Mouse (Mus musculus): ENCODE results near the gene Dph7.
A peak's percentile ranks its signal among the peaks of the same experiment; 100 is the strongest.
"Not testable (repeated sequence)": the region's sequence is repeated elsewhere in the genome, so short reads cannot be mapped to it uniquely, and the experiment has no call there.

Gene Dph7

DNA sequence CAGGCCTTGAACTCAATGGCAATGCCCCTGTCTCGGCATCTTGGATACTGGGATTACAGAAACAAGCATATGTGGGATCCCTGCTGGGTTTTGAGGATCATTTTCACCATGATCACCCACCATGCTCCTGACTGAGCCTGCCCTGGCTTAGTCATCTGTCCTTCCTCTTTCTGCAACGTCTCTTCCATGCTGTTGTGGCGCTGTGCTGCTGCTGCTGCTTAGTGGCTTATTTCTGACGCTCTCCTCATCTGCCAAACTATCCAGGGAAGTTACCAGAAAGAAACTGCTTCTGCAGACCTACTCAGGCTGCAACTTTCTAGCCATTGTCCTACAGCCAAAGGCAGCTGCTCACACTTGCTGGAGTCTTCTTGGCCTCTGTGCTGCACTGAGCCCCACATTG is 8.2 kb downstream of the Dph7 start:
- no peak for DNase-seq (ENCODE audit: low spot score)

DNA sequence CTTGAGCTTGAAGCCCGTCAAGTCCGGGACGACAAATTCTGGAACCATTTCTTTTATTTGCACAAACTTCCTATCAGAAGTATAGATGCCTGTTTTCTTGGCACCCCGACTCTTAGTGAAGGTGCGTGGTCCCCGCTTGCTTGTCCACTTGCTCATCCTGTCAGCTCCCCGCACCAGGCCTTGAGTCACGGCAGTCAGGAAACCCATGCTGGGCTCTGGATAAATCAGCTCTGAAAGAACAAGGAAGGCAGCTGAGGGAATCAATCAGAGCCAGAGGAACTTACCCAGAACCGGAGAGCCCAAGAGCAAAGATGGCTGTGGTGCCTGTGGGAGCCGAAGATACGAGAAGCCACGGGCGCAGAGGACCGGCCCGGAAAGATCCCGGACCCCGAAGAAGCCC is 12.3 kb downstream of the Dph7 start:
- DNase-seq (ENCODE audit: low spot score), result not testable (repeated sequence)

DNA sequence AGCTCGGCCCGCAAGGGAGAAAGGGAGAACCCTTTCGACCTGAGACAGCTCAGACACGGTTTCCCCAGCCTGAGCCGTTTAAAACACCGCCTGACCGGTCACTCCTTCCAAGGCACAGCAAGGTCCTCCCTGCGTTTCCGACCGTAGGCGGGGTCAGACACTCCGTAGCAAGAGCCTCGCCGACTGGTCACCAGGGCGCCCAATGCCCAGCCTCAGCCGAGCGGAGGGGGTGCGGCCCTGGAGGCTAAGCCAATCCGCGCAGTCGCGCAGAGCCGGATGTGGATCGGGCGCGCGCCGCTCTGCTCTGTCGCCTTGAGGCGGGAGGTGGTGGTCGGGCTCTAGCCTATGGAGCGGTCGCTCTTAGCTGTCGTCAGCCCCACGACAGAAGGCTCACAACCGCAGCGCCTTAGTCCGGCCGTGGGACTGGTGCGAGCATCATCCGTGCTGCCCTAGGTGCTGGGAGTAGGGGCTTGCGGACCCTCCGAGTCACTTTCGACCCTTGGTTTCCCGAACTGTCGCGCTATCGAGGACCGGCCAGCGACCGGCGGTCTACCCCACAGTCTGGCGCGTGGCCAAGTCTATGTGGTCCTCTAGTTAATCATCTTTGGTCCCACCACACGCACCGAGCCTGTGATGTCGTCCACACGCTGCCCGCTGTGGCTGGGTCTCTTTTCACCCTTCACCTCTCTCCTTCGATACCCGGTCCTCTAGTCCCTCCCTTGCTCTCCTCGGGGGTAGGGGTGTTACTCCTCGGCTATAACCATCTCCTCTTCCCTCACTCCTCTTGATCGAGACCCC is 12.9 kb downstream of the Dph7 start, which contains the start of gene Mrpl41:
Mrpl41 (minus strand) TSS at position 193 of the 798 bp plus-strand sequence.
- DNase-seq (ENCODE audit: low spot score), result peak; percentile 97

DNA sequence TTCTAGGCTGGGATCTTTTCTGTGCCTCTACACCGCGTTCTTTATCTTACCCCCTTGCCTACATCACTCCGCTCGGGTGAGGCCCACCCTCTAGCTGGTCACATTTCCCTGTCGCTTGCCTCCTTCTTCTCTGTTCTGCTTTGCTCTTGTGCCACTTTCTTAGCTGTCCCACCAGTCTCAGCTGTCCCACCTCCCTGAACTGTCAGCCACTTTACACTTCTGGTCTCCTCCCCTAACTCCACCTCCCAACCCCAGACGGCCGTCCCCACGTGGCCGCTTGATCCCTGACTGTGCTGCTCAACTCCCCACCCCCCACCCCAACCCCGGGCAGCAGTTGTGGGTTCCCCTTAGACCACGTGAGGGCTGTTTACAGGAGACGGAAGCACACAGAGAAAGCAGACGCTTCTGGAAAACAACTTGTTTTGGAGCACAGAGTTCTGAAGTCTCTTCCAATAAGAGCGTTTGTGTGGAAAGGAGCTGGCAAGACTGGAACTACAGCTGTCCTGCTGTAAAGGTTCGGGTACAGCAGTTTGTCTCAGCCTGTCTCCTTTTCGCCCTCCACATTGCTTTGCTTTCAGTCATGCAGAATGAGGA is 13.6 kb downstream of the Dph7 start, which contains the start of gene Pnpla7:
Pnpla7 (plus strand) TSS at position 330 of the 594 bp plus-strand sequence.
- peak; percentile 89 for DNase-seq (ENCODE audit: low spot score)

DNA sequence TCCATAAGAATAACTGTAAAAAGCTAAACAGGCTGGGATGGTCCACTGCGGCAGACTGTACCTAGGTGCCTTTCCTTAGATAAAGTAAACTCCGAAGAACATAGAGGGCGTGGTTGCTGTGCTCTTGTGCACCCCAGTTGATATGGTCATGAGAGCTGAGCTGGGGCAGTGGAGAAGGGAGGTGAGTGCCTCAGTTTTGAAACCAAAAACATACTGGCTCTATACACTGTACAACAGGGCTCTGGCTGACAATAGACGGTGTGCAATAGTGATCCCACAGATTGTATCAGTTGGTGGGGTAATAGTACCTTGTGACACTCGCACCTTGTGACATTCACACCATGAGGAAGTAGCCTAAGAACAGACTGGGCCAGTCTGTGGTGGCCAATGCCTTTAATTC is 14.8 kb downstream of the Dph7 start:
- DNase-seq (ENCODE audit: low spot score), result no peak

DNA sequence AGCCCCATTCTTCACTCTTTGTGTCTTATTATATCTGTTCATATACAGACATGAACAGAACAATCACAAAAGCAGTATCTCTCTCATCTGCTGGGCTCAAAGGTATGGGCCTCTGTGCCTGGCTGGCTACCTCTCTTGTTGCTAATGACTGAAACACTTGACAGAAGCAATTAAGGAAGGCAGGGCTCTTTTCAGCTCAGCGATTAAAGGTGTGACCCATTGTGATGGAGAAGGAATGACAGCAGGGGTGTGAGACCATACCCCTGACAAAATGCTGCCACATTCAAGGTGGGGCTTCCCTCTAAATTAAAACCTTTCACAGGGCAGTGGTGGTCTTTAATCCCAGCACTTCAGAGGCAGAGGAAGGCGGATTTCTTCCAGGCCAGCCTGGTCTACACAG is 25.6 kb downstream of the Dph7 start:
- no peak for DNase-seq (ENCODE audit: low spot score)

DNA sequence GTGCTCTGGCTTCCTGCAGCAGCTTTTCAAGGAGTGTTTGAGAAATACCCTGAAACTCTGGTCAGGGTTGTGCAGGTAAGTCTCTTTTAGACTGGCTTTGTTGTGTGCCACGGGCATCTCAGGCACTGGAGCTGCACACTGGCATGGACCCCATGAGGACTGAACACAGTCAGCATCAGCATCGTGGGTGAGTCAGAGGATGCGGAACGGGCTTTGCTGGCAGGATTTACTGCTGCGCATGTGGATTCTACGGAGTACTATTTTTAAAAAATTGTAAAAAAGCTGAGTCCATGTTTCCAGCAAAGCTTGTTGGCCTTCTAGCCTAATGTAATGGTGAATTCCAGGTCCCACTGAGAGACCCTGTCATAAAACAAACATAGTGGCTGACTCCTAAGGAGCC is 33.1 kb downstream of the Dph7 start:
- DNase-seq (ENCODE audit: low spot score), result no peak

DNA sequence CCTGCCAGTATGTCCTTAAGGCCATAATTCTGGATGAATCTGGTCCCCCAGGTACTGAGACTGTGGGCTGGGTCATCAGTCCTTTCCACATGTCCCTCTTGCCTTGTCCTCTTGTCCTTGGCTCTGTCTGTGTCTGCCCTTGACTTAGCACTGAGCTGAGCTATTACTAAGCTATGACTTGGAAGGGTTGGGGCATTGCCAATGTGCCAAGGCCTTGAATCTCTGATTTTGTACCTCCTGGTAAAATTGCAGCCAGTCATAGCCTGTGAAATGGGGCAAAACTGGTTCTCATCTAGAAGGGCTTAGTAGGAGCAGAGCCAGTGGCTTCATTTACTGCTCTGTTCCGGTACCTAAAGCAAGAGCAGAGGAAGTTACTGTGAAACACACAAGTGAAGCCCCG is 34.3 kb downstream of the Dph7 start:
- no peak for DNase-seq (ENCODE audit: low spot score)

DNA sequence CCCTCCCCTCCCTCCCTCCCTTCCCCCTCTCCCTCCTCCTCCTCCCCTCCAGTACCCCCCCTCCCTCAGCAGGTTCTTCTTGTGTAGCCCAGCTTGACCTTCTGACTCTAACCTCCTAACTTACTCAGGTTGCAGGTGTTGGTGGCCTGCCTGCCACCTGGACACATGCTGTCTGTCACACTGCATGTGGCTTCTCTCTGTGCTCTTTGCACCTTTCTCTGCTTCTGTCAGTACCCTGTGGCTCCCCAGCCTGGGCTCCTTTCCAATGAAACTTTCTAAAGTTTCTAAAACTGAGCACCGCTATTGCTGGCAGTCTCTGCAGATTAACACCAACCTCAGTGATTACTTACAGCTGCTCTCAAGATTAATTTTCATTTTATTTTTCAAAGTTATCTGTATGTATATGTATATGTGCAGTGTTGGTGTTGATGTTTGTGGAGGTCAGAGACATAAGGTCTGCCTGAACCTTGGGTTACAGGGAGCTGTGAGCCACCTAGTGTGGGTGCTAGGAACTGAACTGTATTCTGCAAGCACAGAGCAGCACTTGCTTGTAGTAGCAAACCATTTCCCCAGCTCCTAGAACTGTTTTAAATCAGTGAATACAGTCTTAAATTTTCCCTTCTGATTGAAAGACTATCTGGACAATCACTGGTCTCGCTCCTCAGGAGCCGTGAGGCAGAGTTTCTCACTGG is 38.5 kb downstream of the Dph7 start:
- DNase-seq (ENCODE audit: low spot score), result peak; percentile 36

DNA sequence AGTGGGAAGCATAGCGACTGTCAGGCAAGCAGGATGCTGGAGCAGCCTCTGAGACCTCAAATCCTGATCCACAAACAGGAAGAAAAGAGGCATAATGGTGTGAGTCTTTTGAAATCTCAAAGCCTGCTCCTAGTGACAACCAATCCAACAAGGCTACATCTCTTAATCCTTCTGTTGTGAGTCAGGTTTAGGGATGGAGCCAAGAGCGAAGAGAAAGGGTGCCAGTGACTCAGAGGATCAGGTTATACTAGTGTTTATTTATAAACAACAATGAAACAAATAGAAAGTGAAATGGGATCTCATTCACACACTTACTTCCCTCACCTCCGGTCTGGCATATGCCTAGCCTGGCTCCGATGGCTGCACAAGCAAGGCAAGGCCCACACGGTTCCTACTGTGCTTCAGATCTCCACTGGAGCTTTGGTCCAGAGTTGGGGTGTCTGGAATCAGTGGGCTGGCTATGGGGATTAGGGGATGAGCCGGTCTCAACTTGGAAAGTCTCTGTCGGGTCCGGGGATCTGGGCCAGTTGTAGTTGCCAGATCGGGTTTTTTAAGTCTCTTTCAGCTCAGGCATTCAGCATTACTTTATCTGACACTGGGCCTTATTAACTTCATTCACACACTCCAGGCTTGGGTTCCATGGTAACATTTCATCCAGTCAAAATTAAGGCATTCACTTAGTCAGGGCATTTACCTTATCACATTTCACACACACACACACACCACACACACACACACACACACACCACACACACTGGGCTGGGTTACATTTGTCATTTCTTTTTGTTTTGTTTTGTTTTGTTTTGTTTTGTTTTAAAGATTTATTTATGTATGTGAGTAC is 42.0 kb downstream of the Dph7 start:
- DNase-seq (ENCODE audit: low spot score), result no peak

DNA sequence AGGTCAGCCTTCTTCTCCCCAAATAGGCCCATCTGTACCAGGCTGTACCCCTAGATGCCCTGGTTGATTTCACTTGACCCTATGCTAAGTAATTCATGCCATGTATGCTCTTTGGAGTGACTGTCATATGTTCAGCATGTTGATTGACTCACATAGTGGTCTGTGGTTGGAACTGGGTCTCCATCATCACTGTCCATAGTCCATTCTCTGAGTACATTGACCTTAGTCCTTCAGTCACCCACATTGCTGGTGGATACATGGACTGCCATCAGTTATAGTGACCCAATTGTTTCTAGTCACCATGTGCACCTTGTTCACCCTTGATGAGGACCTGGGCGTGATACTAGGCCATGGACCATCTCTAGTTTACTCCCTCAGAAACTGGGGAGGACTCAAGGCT is 44.6 kb downstream of the Dph7 start:
- DNase-seq (ENCODE audit: low spot score), result no peak

DNA sequence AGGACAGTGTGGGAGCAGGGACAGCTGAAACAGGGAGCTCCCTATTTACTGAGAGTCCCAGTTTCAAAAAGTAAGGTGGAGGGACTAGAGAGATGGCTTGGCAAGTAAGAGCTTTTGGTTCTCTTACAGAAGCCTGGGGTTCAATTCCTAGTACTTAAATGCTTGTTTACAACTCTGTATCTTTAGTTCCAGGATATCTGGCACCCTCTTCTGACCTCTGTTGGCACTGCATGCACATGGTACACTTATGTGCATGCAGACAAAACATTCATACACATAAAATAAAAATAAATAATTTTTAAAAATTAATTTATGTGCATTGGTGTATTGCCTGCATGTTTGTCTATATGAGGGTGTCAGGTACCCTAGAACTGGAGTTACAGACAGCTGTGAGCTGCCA is 46.0 kb downstream of the Dph7 start:
- no peak for DNase-seq (ENCODE audit: low spot score)
